Mouse (Mus musculus): Measurements from ENCODE around the gene Maats1. TPM values are rescaled to one million over a fixed set of nuclear protein-coding genes. Genes with fewer than 3 reads are reported as not detected.

Maats1 gene
- polyA plus RNA-seq, 1 experiment from 2014 or later, result not detected

- Histone ChIP-seq H3K27ac (ENCODE audit: low read length) (no peak overlapping the region), H3K27me3 (ENCODE audit: control insufficient read depth, insufficient read depth, low read length) (no peaks in the 10 kb centered on the region), H3K9ac (replicated peaks; ENCODE audit: low read depth, low read length) (no peak overlapping the region), H3K36me3 (ENCODE audit: control insufficient read depth, insufficient read depth, low read length) (no peaks in the 10 kb centered on the region), H3K4me3 (ENCODE audit: low read depth, low read length) (no peak overlapping the region), H3K9me3 (ENCODE audit: control insufficient read depth, low read depth, low read length) (no peaks in the 10 kb centered on the region), H3K4me1 (ENCODE audit: control insufficient read depth, insufficient read depth, low read length) (peaks cover 11% of the 10 kb centered on the region; the same call in 1 of the 2 replicates), H3K4me2 (replicated peaks; ENCODE audit: low read depth, low read length) (no peak overlapping the region)
- WGBS, result 67% methylated on average over 3 of the region's 3 CpGs
- peak; percentile 46; the same call in 1 of the 2 replicates for ATAC-seq (ENCODE audit: insufficient number of reproducible peaks, insufficient read depth, low FRiP score, low read depth)
Observed at GRCm38 (mm10) chr16:38287762-38288161, 54.2 kb downstream of the Maats1 start.

- H3K27me3 ChIP-seq (ENCODE audit: control insufficient read depth, insufficient read depth, low read length), result no peaks in the 10 kb centered on the region
- no peaks in the 10 kb centered on the region for H3K9me3 ChIP-seq (ENCODE audit: control insufficient read depth, low read depth, low read length)
- H3K4me2 ChIP-seq (replicated peaks; ENCODE audit: low read depth, low read length), result no peak overlapping the region
- H3K4me1 ChIP-seq (ENCODE audit: control insufficient read depth, insufficient read depth, low read length), result peaks cover 11% of the 10 kb centered on the region; the same call in 1 of the 2 replicates
- ATAC-seq (ENCODE audit: insufficient number of reproducible peaks, insufficient read depth, low FRiP score, low read depth), result no peak
- 45% methylated on average over 6 of the region's 6 CpGs for WGBS
- H3K36me3 ChIP-seq (ENCODE audit: control insufficient read depth, insufficient read depth, low read length), result no peaks in the 10 kb centered on the region
- no peak overlapping the region for H3K9ac ChIP-seq (replicated peaks; ENCODE audit: low read depth, low read length)
- no peak overlapping the region for H3K27ac ChIP-seq (ENCODE audit: low read length)
- H3K4me3 ChIP-seq (ENCODE audit: low read depth, low read length), result no peak overlapping the region
Observed at GRCm38 (mm10) chr16:38287357-38287756, 54.6 kb downstream of the Maats1 start.

- WGBS, result 29% methylated on average over 4 of the region's 4 CpGs
- no peaks in the 10 kb centered on the region for H3K27me3 ChIP-seq (ENCODE audit: control insufficient read depth, insufficient read depth, low read length)
- ATAC-seq (ENCODE audit: insufficient number of reproducible peaks, insufficient read depth, low FRiP score, low read depth), result no peak
- no peak overlapping the region for H3K4me3 ChIP-seq (ENCODE audit: low read depth, low read length)
- no peaks in the 10 kb centered on the region for H3K36me3 ChIP-seq (ENCODE audit: control insufficient read depth, insufficient read depth, low read length)
- no peak overlapping the region for H3K27ac ChIP-seq (ENCODE audit: low read length)
- peaks cover 11% of the 10 kb centered on the region; the same call in 1 of the 2 replicates for H3K4me1 ChIP-seq (ENCODE audit: control insufficient read depth, insufficient read depth, low read length)
- H3K9me3 ChIP-seq (ENCODE audit: control insufficient read depth, low read depth, low read length), result no peaks in the 10 kb centered on the region
- no peak overlapping the region for H3K4me2 ChIP-seq (replicated peaks; ENCODE audit: low read depth, low read length)
- no peak overlapping the region for H3K9ac ChIP-seq (replicated peaks; ENCODE audit: low read depth, low read length)
Observed at GRCm38 (mm10) chr16:38286541-38286940, 55.4 kb downstream of the Maats1 start.

GRCm38 (mm10) chr16:38285801-38286200 is 56.1 kb downstream of the Maats1 start:
- peaks cover 11% of the 10 kb centered on the region; the same call in 1 of the 2 replicates for H3K4me1 ChIP-seq (ENCODE audit: control insufficient read depth, insufficient read depth, low read length)
- H3K9me3 ChIP-seq (ENCODE audit: control insufficient read depth, low read depth, low read length), result no peaks in the 10 kb centered on the region
- H3K9ac ChIP-seq (replicated peaks; ENCODE audit: low read depth, low read length), result no peak overlapping the region
- no peak overlapping the region for H3K4me2 ChIP-seq (replicated peaks; ENCODE audit: low read depth, low read length)
- no peak overlapping the region for H3K4me3 ChIP-seq (ENCODE audit: low read depth, low read length)
- WGBS, result 76% methylated on average over 7 of the region's 7 CpGs
- H3K36me3 ChIP-seq (ENCODE audit: control insufficient read depth, insufficient read depth, low read length), result no peaks in the 10 kb centered on the region
- no peak for ATAC-seq (ENCODE audit: insufficient number of reproducible peaks, insufficient read depth, low FRiP score, low read depth)
- H3K27ac ChIP-seq (ENCODE audit: low read length), result no peak overlapping the region
- no peaks in the 10 kb centered on the region for H3K27me3 ChIP-seq (ENCODE audit: control insufficient read depth, insufficient read depth, low read length)

- no peak for ATAC-seq (ENCODE audit: insufficient number of reproducible peaks, insufficient read depth, low FRiP score, low read depth)
- Histone ChIP-seq H3K36me3 (ENCODE audit: control insufficient read depth, insufficient read depth, low read length) (no peaks in the 10 kb centered on the region), H3K9ac (replicated peaks; ENCODE audit: low read depth, low read length) (no peak overlapping the region), H3K4me1 (ENCODE audit: control insufficient read depth, insufficient read depth, low read length) (peaks cover 11% of the 10 kb centered on the region; the same call in 1 of the 2 replicates), H3K9me3 (ENCODE audit: control insufficient read depth, low read depth, low read length) (no peaks in the 10 kb centered on the region), H3K27ac (ENCODE audit: low read length) (no peak overlapping the region), H3K27me3 (ENCODE audit: control insufficient read depth, insufficient read depth, low read length) (no peaks in the 10 kb centered on the region), H3K4me3 (ENCODE audit: low read depth, low read length) (no peak overlapping the region), H3K4me2 (replicated peaks; ENCODE audit: low read depth, low read length) (no peak overlapping the region)
- 28% methylated on average over 3 of the region's 3 CpGs for WGBS
Observed at GRCm38 (mm10) chr16:38283300-38283699, 58.6 kb downstream of the Maats1 start.

GRCm38 (mm10) chr16:38282559-38283160 is 59.3 kb downstream of the Maats1 start:
- H3K36me3 ChIP-seq (ENCODE audit: control insufficient read depth, insufficient read depth, low read length), result no peaks in the 10 kb centered on the region
- no peak overlapping the region for H3K4me2 ChIP-seq (replicated peaks; ENCODE audit: low read depth, low read length)
- H3K9me3 ChIP-seq (ENCODE audit: control insufficient read depth, low read depth, low read length), result no peaks in the 10 kb centered on the region
- no peak overlapping the region for H3K4me3 ChIP-seq (ENCODE audit: low read depth, low read length)
- H3K4me1 ChIP-seq (ENCODE audit: control insufficient read depth, insufficient read depth, low read length), result peaks cover 9% of the 10 kb centered on the region; the same call in 1 of the 2 replicates
- no peak overlapping the region for H3K9ac ChIP-seq (replicated peaks; ENCODE audit: low read depth, low read length)
- no peaks in the 10 kb centered on the region for H3K27me3 ChIP-seq (ENCODE audit: control insufficient read depth, insufficient read depth, low read length)
- H3K27ac ChIP-seq (ENCODE audit: low read length), result peak overlapping the region; percentile 10; the same call in 1 of the 2 replicates
- peak; percentile 70 for ATAC-seq (ENCODE audit: insufficient number of reproducible peaks, insufficient read depth, low FRiP score, low read depth)
- WGBS, result 81% methylated on average over 7 of the region's 7 CpGs

GRCm38 (mm10) chr16:38280951-38281350 is 61.0 kb downstream of the Maats1 start:
- H3K4me3 ChIP-seq (ENCODE audit: low read depth, low read length), result no peak overlapping the region
- ATAC-seq (ENCODE audit: insufficient number of reproducible peaks, insufficient read depth, low FRiP score, low read depth), result no peak
- no peaks in the 10 kb centered on the region for H3K27me3 ChIP-seq (ENCODE audit: control insufficient read depth, insufficient read depth, low read length)
- H3K36me3 ChIP-seq (ENCODE audit: control insufficient read depth, insufficient read depth, low read length), result no peaks in the 10 kb centered on the region
- no peak overlapping the region for H3K27ac ChIP-seq (ENCODE audit: low read length)
- 0 out of 2 replicates have a peak, but pooled peaks cover 2% of the 10 kb centered on the region for H3K4me1 ChIP-seq (ENCODE audit: control insufficient read depth, insufficient read depth, low read length)
- no peaks in the 10 kb centered on the region for H3K9me3 ChIP-seq (ENCODE audit: control insufficient read depth, low read depth, low read length)
- no peak overlapping the region for H3K4me2 ChIP-seq (replicated peaks; ENCODE audit: low read depth, low read length)
- WGBS, result 64% methylated on average over 7 of the region's 7 CpGs
- no peak overlapping the region for H3K9ac ChIP-seq (replicated peaks; ENCODE audit: low read depth, low read length)

GRCm38 (mm10) chr16:38279794-38280193 is 62.1 kb downstream of the Maats1 start:
- WGBS, result 96% methylated on average over 5 of the region's 5 CpGs
- no peaks in the 10 kb centered on the region for H3K9me3 ChIP-seq (ENCODE audit: control insufficient read depth, low read depth, low read length)
- no peak overlapping the region for H3K4me2 ChIP-seq (replicated peaks; ENCODE audit: low read depth, low read length)
- H3K4me3 ChIP-seq (ENCODE audit: low read depth, low read length), result no peak overlapping the region
- H3K4me1 ChIP-seq (ENCODE audit: control insufficient read depth, insufficient read depth, low read length), result no peaks in the 10 kb centered on the region
- ATAC-seq (ENCODE audit: insufficient number of reproducible peaks, insufficient read depth, low FRiP score, low read depth), result no peak
- no peaks in the 10 kb centered on the region for H3K27me3 ChIP-seq (ENCODE audit: control insufficient read depth, insufficient read depth, low read length)
- H3K36me3 ChIP-seq (ENCODE audit: control insufficient read depth, insufficient read depth, low read length), result no peaks in the 10 kb centered on the region
- no peak overlapping the region for H3K27ac ChIP-seq (ENCODE audit: low read length)
- no peak overlapping the region for H3K9ac ChIP-seq (replicated peaks; ENCODE audit: low read depth, low read length)

GRCm38 (mm10) chr16:38274737-38275136 is 67.2 kb downstream of the Maats1 start:
- no peak for ATAC-seq (ENCODE audit: insufficient number of reproducible peaks, insufficient read depth, low FRiP score, low read depth)
- H3K4me3 ChIP-seq (ENCODE audit: low read depth, low read length), result no peak overlapping the region

More at GRCm38 (mm10) chr16:38274737-38275136, 67.2 kb downstream of the Maats1 start:
- Histone ChIP-seq H3K4me1 (ENCODE audit: control insufficient read depth, insufficient read depth, low read length) (no peaks in the 10 kb centered on the region), H3K27ac (ENCODE audit: low read length) (no peak overlapping the region), H3K9me3 (ENCODE audit: control insufficient read depth, low read depth, low read length) (no peaks in the 10 kb centered on the region), H3K36me3 (ENCODE audit: control insufficient read depth, insufficient read depth, low read length) (no peaks in the 10 kb centered on the region), H3K27me3 (ENCODE audit: control insufficient read depth, insufficient read depth, low read length) (no peaks in the 10 kb centered on the region), H3K9ac (replicated peaks; ENCODE audit: low read depth, low read length) (no peak overlapping the region), H3K4me2 (replicated peaks; ENCODE audit: low read depth, low read length) (no peak overlapping the region)
- WGBS, result 65% methylated on average over 2 of the region's 2 CpGs

Data from stomach, embryonic 14.5 days (tissue).